Mouse (Mus musculus) monocyte, adult 2 months (primary cell): Measurements from ENCODE around the gene Zdhhc13.

Source experiments
- DNase-seq, 2 experiments: peaks; one replicate each; pipeline ENCODE4 v3.0.0; 2022; ENCODE audit warnings: low spot score in 2 of 2, low read depth in 1 of 2

The Zdhhc13 gene

DNA sequence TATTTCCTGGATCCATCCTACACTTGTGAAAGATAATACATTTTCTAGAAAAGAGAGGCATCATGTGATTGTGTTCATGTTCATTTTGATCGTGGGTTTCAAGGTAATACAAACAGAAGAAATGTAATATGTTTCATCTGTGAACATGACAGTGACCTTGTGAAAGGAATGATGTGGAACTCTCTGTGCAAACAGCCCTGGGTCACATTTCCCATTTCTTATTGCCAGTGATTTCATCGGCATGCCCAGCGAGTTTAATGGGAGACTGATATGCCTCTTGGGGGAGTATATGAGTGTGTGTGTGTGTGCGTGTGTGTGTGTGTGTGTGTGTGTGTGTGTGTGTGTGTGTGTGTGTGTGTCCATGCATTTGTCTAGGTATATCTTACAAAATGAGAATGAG lies 52.7 kb downstream of the Zdhhc13 start:
- no peak for DNase-seq

DNA sequence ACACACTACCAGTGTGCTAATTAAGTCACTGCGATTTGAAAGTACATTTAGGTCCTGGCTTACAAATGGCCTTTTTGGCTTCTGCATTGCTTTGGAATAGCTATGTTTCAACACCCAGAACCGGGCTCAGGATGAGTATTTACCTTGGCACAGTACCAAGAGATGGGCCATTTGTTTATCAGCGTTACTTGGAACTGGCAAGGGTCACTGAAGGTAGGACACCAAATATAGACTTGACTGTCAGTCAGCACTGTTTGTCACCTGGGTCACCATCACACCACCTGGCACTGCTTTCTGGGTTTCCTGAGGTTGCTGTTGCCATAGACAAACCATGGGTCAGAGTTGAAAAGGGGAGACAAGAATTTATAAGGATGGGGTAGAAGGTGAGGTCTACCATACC lies 53.5 kb downstream of the Zdhhc13 start:
- DNase-seq = no peak

- no peak for DNase-seq
These were observed 54.7 kb downstream of the Zdhhc13 start for GRCm38 (mm10) chr7:48843541-48843940.

DNA sequence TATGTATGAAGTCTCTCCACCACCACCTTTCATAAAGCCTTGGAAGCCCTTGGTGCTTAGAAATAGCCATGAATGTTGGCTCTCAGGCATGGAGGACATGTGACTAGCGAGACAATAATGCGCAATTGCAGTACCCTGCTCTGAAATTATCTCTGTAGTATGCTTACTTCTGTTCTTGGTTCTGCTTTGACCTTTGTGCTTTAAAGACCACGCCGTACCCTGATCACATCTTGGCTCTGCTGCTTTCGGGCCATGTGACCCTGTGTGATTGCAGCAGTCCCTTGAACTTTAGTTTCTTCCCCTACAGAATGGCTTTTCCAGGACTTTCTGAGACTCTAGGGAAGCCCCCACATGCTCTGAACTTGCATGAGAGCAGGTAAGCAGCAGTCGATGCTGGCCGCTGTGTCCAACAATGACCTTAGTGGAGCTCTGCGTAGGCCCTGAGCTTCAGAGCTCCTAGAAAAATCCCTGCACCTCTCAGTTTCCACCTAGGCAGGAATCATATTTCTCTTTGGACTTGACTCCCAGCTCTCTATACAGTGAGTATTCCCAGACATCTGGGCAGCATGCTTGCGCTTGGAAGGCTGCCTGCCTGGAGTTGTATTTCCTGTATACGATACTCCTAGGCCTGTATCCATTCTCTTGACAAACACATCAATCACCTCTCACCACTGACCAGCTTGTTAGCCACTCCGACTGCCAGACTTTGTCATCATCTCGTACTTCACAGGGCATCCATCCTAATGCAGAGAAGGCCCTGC lies 56.6 kb downstream of the Zdhhc13 start:
- DNase-seq = no peak

DNA sequence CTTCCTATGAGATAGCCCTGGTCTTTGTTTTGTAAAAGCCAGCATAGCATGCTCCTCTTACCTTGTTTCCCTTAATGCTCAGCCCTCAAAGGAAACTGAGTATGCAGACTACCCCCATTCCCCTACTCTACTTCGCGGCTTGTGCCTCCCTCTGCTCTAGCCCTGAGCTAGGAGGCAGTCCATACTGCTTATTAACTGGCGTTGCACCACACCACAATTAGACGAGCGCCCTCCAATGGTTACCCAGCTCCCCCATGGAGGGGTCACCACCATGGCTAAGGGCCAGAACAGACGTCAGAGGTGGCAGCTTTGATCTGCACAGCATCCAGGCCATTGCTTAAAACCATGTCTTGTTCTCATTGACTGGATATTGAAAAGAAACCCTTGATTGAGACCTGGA lies 58.0 kb downstream of the Zdhhc13 start:
- no peak for DNase-seq

GRCm38 (mm10) chr7:48847820-48848650 lies 59.2 kb downstream of the Zdhhc13 start, which contains the start of gene Csrp3:
TSS of gene Csrp3 (minus strand) at chr7:48848033.
- DNase-seq = no peak

DNA sequence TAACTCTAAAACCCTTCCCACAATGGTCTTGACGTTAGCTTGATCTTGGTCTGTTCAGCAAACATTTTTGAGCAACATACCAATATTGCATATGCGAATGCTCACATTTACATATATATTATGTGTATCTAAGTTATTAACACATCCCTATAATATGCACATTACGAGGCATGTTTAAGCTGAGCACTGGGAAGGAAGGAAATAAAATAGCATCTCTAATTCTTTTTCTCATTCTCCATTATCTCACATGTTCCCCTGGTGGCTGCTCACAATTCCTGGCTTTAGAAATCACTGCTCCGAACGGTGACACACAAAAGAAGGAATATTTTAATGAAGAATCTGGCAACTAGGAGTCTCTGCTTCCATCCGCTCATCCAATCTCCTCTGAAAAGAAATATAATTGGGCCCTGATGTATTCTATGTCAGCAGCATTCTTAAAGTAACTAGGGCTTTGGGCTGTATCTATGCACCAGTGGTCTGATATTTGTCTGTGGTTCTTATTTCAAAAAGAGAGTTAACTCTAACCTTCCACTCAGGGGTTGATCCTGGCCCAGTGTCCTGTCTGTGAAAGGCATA lies 62.8 kb downstream of the Zdhhc13 start:
- no peak for DNase-seq

GRCm38 (mm10) chr7:48853496-48853895 lies 64.7 kb downstream of the Zdhhc13 start:
- DNase-seq = no peak

- no peak for DNase-seq
These were observed 66.7 kb downstream of the Zdhhc13 start for GRCm38 (mm10) chr7:48855461-48855860.

DNA sequence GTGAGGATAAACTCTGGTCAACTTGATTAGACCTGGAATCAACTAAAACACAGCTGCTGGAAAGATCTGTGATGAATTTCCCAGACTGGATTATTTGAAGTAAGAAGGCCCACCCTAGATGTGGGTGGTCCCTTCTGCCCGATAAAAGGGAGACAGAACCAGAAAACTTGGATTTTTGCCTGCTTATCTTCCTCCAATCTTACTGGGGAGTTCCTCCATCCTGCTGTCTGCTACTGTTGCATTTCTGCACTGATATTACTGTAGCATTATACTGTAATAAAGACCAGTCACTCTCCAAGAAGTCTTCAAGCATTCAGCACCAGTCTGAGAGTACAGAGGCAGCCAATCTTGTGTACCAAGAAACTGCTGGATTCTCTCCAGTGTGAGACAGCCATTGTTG lies 69.5 kb downstream of the Zdhhc13 start:
- no peak for DNase-seq

- DNase-seq = no peak
These were observed 70.6 kb downstream of the Zdhhc13 start for GRCm38 (mm10) chr7:48859362-48859761.

DNA sequence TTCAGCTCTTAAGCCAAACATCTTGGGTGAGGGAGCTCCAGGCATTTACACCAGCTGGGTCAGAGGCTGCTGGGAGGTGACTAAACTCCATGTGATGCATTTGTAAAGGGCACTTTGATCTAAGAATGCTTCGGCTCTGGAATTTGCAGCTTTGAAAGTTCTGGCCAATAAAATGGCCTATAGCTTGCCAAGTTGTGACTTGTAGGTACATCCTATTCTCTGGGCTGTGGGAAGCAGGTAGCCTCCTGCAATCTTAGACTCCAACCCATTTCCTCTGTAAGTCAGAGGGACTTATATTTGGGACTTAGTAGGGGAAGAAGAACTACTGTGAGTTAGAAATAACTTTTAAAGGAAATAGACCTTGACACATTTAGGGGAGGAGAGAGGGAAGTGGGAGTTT lies 72.1 kb downstream of the Zdhhc13 start:
- DNase-seq = no peak

DNA sequence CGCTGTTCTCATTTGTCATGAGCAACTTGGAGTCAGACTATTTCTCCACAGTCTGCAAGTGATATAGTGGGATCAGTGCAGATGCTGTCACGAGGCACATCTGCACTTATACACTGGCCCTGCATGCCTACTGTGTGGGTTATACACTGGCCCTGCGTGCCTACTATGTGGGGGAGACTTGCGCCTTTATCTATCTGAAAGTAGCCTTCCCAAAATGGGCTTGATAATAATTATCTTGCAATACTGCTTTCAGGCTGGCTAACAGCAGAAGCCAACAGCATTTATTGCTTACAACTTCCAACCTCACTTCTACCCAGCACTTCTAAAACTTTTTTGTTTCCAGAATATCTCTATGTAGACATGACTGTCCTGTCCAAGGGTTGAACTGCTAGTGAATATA lies 73.0 kb downstream of the Zdhhc13 start:
- no peak for DNase-seq

DNA sequence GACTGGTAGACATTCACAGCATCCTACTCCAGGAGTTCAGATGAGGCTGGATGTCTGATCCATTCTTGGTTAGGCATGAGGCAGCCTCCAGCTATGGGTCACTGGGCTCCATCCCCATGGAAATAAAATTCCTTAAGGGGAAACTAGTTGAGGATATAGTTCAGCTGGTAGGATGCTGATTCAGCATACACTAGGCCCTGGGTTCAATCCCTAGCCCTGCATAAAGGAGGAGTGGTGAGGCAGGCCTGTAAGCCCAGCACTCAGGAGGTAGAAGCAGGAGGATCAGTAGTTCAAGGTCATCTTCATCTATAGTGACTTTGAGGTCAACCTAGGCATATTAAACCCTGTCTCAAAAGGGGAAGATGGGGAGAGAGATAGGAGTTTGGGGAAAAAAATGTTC lies 75.4 kb downstream of the Zdhhc13 start:
- DNase-seq = no peak

- no peak for DNase-seq
These were observed 76.1 kb downstream of the Zdhhc13 start for GRCm38 (mm10) chr7:48864671-48865458.

GRCm38 (mm10) chr7:48867576-48867975 lies 78.8 kb downstream of the Zdhhc13 start:
- no peak for DNase-seq

- DNase-seq = no peak
These were observed 81.3 kb downstream of the Zdhhc13 start for GRCm38 (mm10) chr7:48870144-48870543.

GRCm38 (mm10) chr7:48870579-48871180 lies 81.9 kb downstream of the Zdhhc13 start:
- DNase-seq = no peak

- DNase-seq = no peak
These were observed 82.5 kb downstream of the Zdhhc13 start for GRCm38 (mm10) chr7:48871292-48871691.

GRCm38 (mm10) chr7:48875096-48875495 lies 86.3 kb downstream of the Zdhhc13 start:
- DNase-seq = no peak

- peak in 1 of 2 experiments; percentile 26 for DNase-seq
These were observed 87.7 kb downstream of the Zdhhc13 start for GRCm38 (mm10) chr7:48876526-48876925.
